Mouse (Mus musculus) G1E (cell line): ENCODE results near the gene Zc3hav1. TPM values are rescaled to one million over a fixed set of nuclear protein-coding genes. Genes with fewer than 3 reads are reported as not detected.
A peak's percentile ranks its signal among the peaks of the same experiment; 100 is the strongest.

ENCODE experiments used
- ATAC-seq: 2 replicates; pipeline ENCODE4 v1.8.0; 2016; ENCODE audit warnings: mild to moderate bottlenecking; ENCODE audit not compliant: insufficient number of reproducible peaks, poor library complexity, low FRiP score, severe bottlenecking; ENCODE audit errors: extremely low read depth
- DNase-seq: peaks from one replicate; pipeline ENCODE4 v3.0.0; 2012; ENCODE audit warnings: low spot score
- H3K27me3 ChIP-seq: 2 replicates; pipeline ENCODE4 v1.6.1; 2012; ENCODE audit warnings: mild to moderate bottlenecking, low read length, inconsistent platforms; ENCODE audit not compliant: insufficient read depth
- H3K36me3 ChIP-seq: replicated peaks from 2 replicates; pipeline ENCODE3; 2012; ENCODE audit warnings: mild to moderate bottlenecking, inconsistent platforms
- H3K4me1 ChIP-seq: 2 replicates; pipeline ENCODE4 v1.6.1; 2012; ENCODE audit warnings: low read depth, low read length, inconsistent platforms, mixed read lengths; ENCODE audit not compliant: insufficient read depth
- H3K4me3 ChIP-seq: 2 replicates; pipeline ENCODE4 v1.5.1; 2012; ENCODE audit warnings: low read depth, mild to moderate bottlenecking, inconsistent platforms, low read length, moderate library complexity, mixed read lengths
- H3K9me3 ChIP-seq: replicated peaks from 2 replicates; pipeline ENCODE4 v1.6.1; 2012; ENCODE audit warnings: inconsistent platforms
- CTCF ChIP-seq: IDR thresholded peaks from 2 replicates; pipeline ENCODE4 v1.5.1; 2012; ENCODE audit warnings: low read depth, low read length, inconsistent platforms, mixed read lengths
- GATA1 ChIP-seq: IDR thresholded peaks from 2 replicates; pipeline ENCODE4 v1.6.1; 2012; ENCODE audit warnings: borderline replicate concordance, low read length, inconsistent platforms, mixed read lengths
- GATA2 ChIP-seq: IDR thresholded peaks from 2 replicates; pipeline ENCODE4 v1.6.1; 2012; ENCODE audit warnings: low read depth, low read length, inconsistent platforms, borderline replicate concordance
- POLR2AphosphoS5 ChIP-seq: IDR thresholded peaks from 2 replicates; pipeline ENCODE4 v1.6.1; 2012; ENCODE audit warnings: low read depth, low read length, inconsistent platforms; ENCODE audit not compliant: insufficient replicate concordance
- TAL1 ChIP-seq: conservative IDR thresholded peaks from 2 replicates; pipeline ENCODE4 v1.6.1; 2012; ENCODE audit warnings: low read depth, low read length, inconsistent platforms, mixed read lengths
- polyA plus RNA-seq: library from polyadenylated mRNA; stranded (reverse); fragments of >175 nt; gene quantifications from 2 replicates; pipeline ENCODE4 v1.2.3, GENCODE M21; 2012
- total RNA-seq, 2 experiments: library from RNA; stranded (forward) in 1 of 2; stranded (reverse) in 1 of 2; fragments of 200-1000 nt in 1 of 2; fragments of >200 nt in 1 of 2; fragmentation: Nextera tagmentation in 1 of 2; gene quantifications; 2 replicates each; pipeline ENCODE4 v1.2.3; 2014 to 2017

Zc3hav1 gene
- total and polyA plus RNA-seq, 3 experiments: 45.8 to 217 (median 112) TPM

GRCm38 (mm10) chr6:38309741-38310140 lies 44.7 kb downstream of the Zc3hav1 start:
- ATAC-seq: no peak
- no peaks in the 10 kb centered on the region for H3K27me3 ChIP-seq
- TF ChIP-seq GATA2: no peak
- no peak for TF ChIP-seq GATA1
- no peak for TF ChIP-seq CTCF
- no peak for TF ChIP-seq POLR2AphosphoS5
- TF ChIP-seq TAL1: no peak
- no peak for DNase-seq
- peaks cover 2% of the 10 kb centered on the region for H3K4me1 ChIP-seq
- peaks cover 2% of the 10 kb centered on the region; the same call in 1 of the 2 replicates for H3K9me3 ChIP-seq
- peaks cover 99% of the 10 kb centered on the region for H3K36me3 ChIP-seq
- H3K4me3 ChIP-seq: no peak overlapping the region

GRCm38 (mm10) chr6:38304981-38305380 lies 49.4 kb downstream of the Zc3hav1 start:
- Histone ChIP-seq H3K9me3 (peaks cover 7% of the 10 kb centered on the region), H3K36me3 (peaks cover 67% of the 10 kb centered on the region), H3K4me1 (peaks cover 4% of the 10 kb centered on the region), H3K4me3 (no peak overlapping the region), H3K27me3 (no peaks in the 10 kb centered on the region)
- DNase-seq (no peak), ATAC-seq (no peak)
- TF ChIP-seq POLR2AphosphoS5 (no peak), TAL1 (no peak), GATA2 (no peak), CTCF (no peak)

GRCm38 (mm10) chr6:38298761-38299401 lies 55.5 kb downstream of the Zc3hav1 start, which contains the start of gene Zc3hav1l:
Zc3hav1l (minus strand) TSS chr6:38299259.
- Histone ChIP-seq H3K9me3 (peaks cover 4% of the 10 kb centered on the region; the same call in 1 of the 2 replicates), H3K36me3 (peaks cover 41% of the 10 kb centered on the region), H3K4me1 (peaks cover 23% of the 10 kb centered on the region), H3K4me3 (peak within 1 kb of the TSS; percentile 97), H3K27me3 (no peaks in the 10 kb centered on the region)
- TF ChIP-seq GATA2: no peak
- TF ChIP-seq GATA1: no peak
- TF ChIP-seq TAL1: no peak
- no peak for TF ChIP-seq POLR2AphosphoS5
- TF ChIP-seq CTCF: no peak
- peak; percentile 87 for DNase-seq
- peak; percentile 65; the same call in 1 of the 2 replicates for ATAC-seq

- TF ChIP-seq POLR2AphosphoS5 (no peak), GATA1 (no peak), CTCF (no peak), TAL1 (no peak), GATA2 (no peak)
- peak overlapping the region; percentile 97 for H3K4me3 ChIP-seq
- peaks cover 42% of the 10 kb centered on the region for H3K36me3 ChIP-seq
- H3K27me3 ChIP-seq: no peaks in the 10 kb centered on the region
- H3K4me1 ChIP-seq: peaks cover 23% of the 10 kb centered on the region
- DNase-seq (peak; percentile 61), ATAC-seq (peak; percentile 40; the same call in 1 of the 2 replicates)
- H3K9me3 ChIP-seq: peaks cover 2% of the 10 kb centered on the region; the same call in 1 of the 2 replicates
Observed at GRCm38 (mm10) chr6:38298246-38298635, 56.2 kb downstream of the Zc3hav1 start.

GRCm38 (mm10) chr6:38297580-38298245 lies 56.7 kb downstream of the Zc3hav1 start:
- no peaks in the 10 kb centered on the region for H3K9me3 ChIP-seq
- ATAC-seq (no peak), DNase-seq (no peak)
- TF ChIP-seq POLR2AphosphoS5: no peak
- no peak for TF ChIP-seq GATA2
- no peak for TF ChIP-seq GATA1
- no peak for TF ChIP-seq TAL1
- no peak for TF ChIP-seq CTCF
- peaks cover 44% of the 10 kb centered on the region for H3K36me3 ChIP-seq
- peaks cover 23% of the 10 kb centered on the region for H3K4me1 ChIP-seq
- no peaks in the 10 kb centered on the region for H3K27me3 ChIP-seq
- H3K4me3 ChIP-seq: peak overlapping the region; percentile 97

- Histone ChIP-seq H3K27me3 (no peaks in the 10 kb centered on the region), H3K4me1 (peaks cover 12% of the 10 kb centered on the region), H3K9me3 (no peaks in the 10 kb centered on the region), H3K36me3 (peaks cover 84% of the 10 kb centered on the region), H3K4me3 (no peak overlapping the region)
- TF ChIP-seq TAL1: no peak
- TF ChIP-seq CTCF: no peak
- no peak for TF ChIP-seq GATA2
- no peak for TF ChIP-seq GATA1
- TF ChIP-seq POLR2AphosphoS5: no peak
- no peak for ATAC-seq
- no peak for DNase-seq
Observed at GRCm38 (mm10) chr6:38293708-38294107, 60.7 kb downstream of the Zc3hav1 start.
